Mouse (Mus musculus) cerebellum, adult (tissue): ENCODE results near the gene Cyp27a1.

Experiments used
- ATAC-seq: cut with Nextera tagmentation; 2 replicates; pipeline ENCODE4 v1.9.2; 2017; ENCODE audit warnings: mild to moderate bottlenecking, moderate library complexity, mixed read lengths; ENCODE audit not compliant: insufficient number of reproducible peaks, low FRiP score, low TSS enrichment

Gene Cyp27a1

GRCm38 (mm10) chr1:74713099-74713858 lies at the start of gene Cyp27a1:
Cyp27a1 (plus strand) TSS chr1:74713574.
- no peak for ATAC-seq

GRCm38 (mm10) chr1:74665153-74665552 lies 48.2 kb upstream of the Cyp27a1 start:
- no peak for ATAC-seq

DNA sequence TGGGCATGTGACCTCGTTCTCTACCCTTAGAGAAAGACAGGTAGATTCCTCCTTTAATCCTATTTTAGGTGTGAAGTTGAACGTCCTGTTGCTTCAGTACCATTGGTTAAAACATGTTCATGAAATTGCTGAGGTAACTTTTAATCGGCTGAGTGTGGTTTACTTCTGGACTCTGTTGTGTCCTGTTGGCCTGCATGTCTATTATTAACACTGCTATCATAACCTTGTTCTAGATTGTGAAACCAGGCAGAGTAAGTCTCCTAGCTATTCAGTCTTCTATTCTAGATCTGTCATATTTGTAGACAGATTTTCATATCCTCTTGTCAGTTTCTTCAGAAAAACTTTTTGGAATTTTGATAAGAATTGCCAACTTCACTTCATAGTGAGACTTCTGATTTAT lies 45.0 kb upstream of the Cyp27a1 start:
- ATAC-seq: no peak

DNA sequence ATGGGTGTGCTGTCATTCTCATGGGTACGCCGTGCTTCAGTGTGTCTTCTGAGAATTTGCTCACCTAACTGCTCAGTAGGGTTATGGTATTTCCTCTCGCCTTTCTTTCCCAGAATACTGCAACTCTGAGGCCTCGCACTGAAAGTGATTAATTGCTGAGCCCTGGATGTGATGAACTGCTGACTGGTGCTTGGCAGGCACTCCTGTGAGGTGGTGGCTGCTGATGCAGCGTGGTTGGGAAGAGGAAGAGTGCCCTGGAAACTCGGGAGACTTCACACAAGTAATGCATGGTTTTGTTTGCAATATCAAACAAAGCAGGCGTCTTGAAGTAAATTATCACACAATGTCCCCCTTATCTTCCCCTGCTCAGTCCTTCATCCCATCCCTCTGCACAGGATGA lies 40.6 kb upstream of the Cyp27a1 start:
- ATAC-seq: no peak

DNA sequence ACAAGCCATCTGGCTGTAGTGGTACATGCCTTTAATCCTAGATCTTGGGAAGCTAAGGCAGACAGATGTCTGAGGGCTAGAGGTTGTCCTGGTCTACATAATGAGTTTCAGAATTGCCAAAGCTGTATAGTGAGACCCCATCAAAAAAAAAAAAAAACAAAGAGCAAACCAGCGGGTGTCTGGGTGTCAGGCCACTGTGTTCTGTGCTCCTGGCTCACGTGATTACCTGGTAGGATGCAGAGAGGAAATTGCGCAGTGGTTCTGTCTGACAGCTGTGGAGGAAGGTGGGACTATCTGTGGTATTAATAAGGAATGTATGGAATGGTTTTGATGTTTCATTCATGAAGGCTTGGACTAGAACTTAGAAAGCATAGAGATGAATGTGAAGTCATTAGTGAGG lies 36.5 kb upstream of the Cyp27a1 start:
- no peak for ATAC-seq

GRCm38 (mm10) chr1:74677843-74678242 lies 35.5 kb upstream of the Cyp27a1 start:
- ATAC-seq: no peak

GRCm38 (mm10) chr1:74687131-74687530 lies 26.2 kb upstream of the Cyp27a1 start:
- ATAC-seq: no peak

GRCm38 (mm10) chr1:74693891-74694583 lies 19.3 kb upstream of the Cyp27a1 start:
- ATAC-seq: no peak

DNA sequence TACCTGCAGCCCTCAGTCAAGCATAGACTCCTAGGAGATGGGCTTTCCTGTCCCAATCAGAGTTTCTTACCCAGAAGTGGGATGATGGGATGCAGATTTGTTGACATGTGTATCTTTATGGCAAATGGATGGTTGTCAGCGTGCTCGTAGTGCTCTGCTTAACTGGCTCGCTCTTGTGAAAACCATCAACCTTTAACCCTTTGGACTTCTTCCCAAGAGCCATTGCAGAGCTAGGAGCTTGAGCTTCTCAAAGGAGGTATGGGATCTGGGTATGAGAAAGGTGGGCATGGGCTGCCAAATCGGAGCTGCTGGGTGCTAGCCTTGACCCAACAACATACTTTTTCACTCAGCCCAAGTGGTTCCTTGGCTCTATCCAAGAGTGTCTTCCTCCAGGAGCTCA lies 17.5 kb upstream of the Cyp27a1 start:
- ATAC-seq: no peak

GRCm38 (mm10) chr1:74697416-74697815 lies 16.0 kb upstream of the Cyp27a1 start:
- no peak for ATAC-seq

- no peak for ATAC-seq
These were observed 15.0 kb upstream of the Cyp27a1 start for GRCm38 (mm10) chr1:74698353-74698752.

- ATAC-seq: no peak
These were observed 14.6 kb upstream of the Cyp27a1 start for GRCm38 (mm10) chr1:74698791-74699190.

- ATAC-seq: no peak
These were observed 11.2 kb upstream of the Cyp27a1 start for GRCm38 (mm10) chr1:74702142-74702553.

DNA sequence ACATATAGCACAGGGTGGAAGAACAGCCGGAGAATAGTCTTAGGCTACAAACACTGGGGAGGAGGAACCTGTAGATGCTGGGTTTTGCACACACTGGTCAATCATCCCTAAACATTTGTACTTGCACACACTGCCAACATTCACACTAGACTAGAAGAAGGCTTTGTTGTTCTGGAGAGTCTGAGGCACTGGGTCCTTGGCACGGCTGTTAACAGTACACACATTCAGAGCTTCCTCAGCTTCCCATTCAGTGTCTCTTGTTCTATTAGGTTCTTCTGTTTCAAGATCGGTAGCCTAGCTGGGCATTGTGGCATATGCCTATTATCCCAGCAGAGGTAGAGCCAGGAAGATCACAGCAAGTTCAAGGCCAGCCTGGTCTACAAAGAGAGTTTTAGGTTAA lies 9.2 kb upstream of the Cyp27a1 start:
- no peak for ATAC-seq

- ATAC-seq: no peak
These were observed 8.4 kb upstream of the Cyp27a1 start for GRCm38 (mm10) chr1:74705016-74705415.

GRCm38 (mm10) chr1:74709566-74709965 lies 3.8 kb upstream of the Cyp27a1 start:
- no peak for ATAC-seq

GRCm38 (mm10) chr1:74712046-74712445 lies 1.3 kb upstream of the Cyp27a1 start:
- ATAC-seq: no peak

GRCm38 (mm10) chr1:74712461-74713098 lies 794 bp upstream of the Cyp27a1 start:
- ATAC-seq: no peak

DNA sequence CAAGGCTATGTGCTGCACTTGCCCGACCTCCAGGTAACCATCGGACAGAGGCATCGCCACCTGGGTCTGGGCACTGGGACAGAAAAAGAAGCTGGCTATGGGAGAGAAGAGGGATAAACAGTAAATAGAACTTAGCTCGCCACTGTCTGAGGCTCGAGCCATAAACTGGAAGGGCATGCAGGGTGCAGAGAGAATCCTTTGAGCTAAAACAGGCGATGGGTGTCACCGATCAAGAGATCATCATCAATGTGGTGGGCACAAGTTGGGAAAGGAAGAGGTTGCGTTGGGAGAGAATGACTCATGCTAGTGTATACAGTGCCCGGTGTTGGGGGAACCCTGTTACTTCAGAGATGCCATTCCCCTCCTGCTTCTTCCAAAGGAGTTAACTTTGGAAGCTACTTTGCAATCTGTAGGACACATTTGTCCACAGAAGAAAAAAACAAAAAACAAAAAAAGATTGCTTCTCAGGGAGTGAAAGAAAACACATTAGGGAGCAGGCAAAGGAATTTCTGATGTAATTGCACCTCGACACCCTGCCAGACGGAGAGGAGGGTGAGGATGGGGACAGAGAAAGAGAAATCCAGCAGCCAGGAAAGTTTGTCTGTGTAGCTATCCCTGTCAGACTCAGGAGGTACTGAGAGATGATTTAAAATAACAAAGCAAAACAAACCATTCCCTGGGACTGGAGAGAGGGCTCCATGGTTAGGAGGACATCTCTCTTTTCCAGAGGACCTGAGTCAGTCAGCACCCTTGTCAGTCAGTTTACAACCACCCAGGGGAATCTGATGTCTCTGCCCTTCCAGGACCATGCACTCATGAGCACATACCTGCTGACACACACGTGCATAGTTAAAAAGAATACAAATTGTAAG lies 721 bp downstream of the Cyp27a1 start:
- no peak for ATAC-seq

- no peak for ATAC-seq
These were observed 1.6 kb downstream of the Cyp27a1 start for GRCm38 (mm10) chr1:74714967-74715366.
